Mouse (Mus musculus) lung, adult 2 months (tissue): ENCODE measurements around the gene Pmel. TPM values are rescaled to one million over a fixed set of nuclear protein-coding genes. Genes with fewer than 3 reads are reported as not detected.

Experiments
- DNase-seq: peaks from one replicate; pipeline ENCODE4 v3.0.0; 2022
- H3K4me1 ChIP-seq: fragments of 200-500 bp; 2 replicates; pipeline ENCODE4 v1.6.1; 2011; ENCODE audit warnings: low read length; ENCODE audit not compliant: control insufficient read depth, insufficient read depth
- H3K4me3 ChIP-seq: fragments of 200-500 bp; replicated peaks from 2 replicates; pipeline ENCODE3; 2011; ENCODE audit warnings: low read depth, mild to moderate bottlenecking, control low read depth, low read length; ENCODE audit errors: extremely low read depth
- CTCF ChIP-seq: fragments of 200-500 bp; IDR thresholded peaks from 2 replicates; pipeline ENCODE4 v1.5.1; 2011; ENCODE audit warnings: mild to moderate bottlenecking, low read length, control low read depth; ENCODE audit not compliant: insufficient read depth
- POLR2A ChIP-seq: fragments of 200-500 bp; IDR thresholded peaks from 2 replicates; pipeline ENCODE4 v1.6.1; 2011; ENCODE audit warnings: low read depth, mild to moderate bottlenecking, control low read depth, low read length, borderline replicate concordance; ENCODE audit errors: extremely low read depth
- WGBS: fragments of 180-500 bp; shearing (Covaris S2); methylation state at CpG from one replicate; pipeline ENCODE4 v1.1.7; 2018; 5-methylcytosine and 5-hydroxymethylcytosine counted together
- polyA plus RNA-seq: library from polyadenylated mRNA; depleted of rRNA; stranded (reverse); fragments of >200 nt; gene quantifications from 2 replicates; pipeline ENCODE4 v1.2.3, GENCODE M21; 2012

Pmel gene
- polyA plus RNA-seq, 1 experiment = 0.51 TPM

GRCm38 (mm10) chr10:128731992-128732391, 28.0 kb downstream of the Pmel start:
- DNase-seq = no peak
- TF ChIP-seq POLR2A = no peak
- TF ChIP-seq CTCF = no peak
- Histone ChIP-seq H3K4me1 (peaks cover 2% of the 10 kb centered on the region), H3K4me3 (no peak overlapping the region)

- no peak for DNase-seq
- WGBS = 33% methylated on average over 15 of the region's 15 CpGs
- H3K4me3 ChIP-seq = no peak overlapping the region
- TF ChIP-seq CTCF = no peak
- TF ChIP-seq POLR2A = no peak
- peaks cover 4% of the 10 kb centered on the region; the same call in 1 of the 2 replicates for H3K4me1 ChIP-seq
Observed at GRCm38 (mm10) chr10:128737435-128737834, 33.4 kb downstream of the Pmel start.

- WGBS = 47% methylated on average over 2 of the region's 2 CpGs
- no peak overlapping the region for H3K4me3 ChIP-seq
- peaks cover 15% of the 10 kb centered on the region for H3K4me1 ChIP-seq
- TF ChIP-seq CTCF (no peak), POLR2A (no peak)
- DNase-seq = no peak
Observed at GRCm38 (mm10) chr10:128740296-128740695, 36.3 kb downstream of the Pmel start.

GRCm38 (mm10) chr10:128742616-128743015, 38.6 kb downstream of the Pmel start:
- peak overlapping the region; percentile 75 for H3K4me3 ChIP-seq
- 20% methylated on average over 4 of the region's 4 CpGs for WGBS
- DNase-seq = no peak

GRCm38 (mm10) chr10:128743235-128743634, 39.2 kb downstream of the Pmel start:
- Histone ChIP-seq H3K4me1 (peaks cover 20% of the 10 kb centered on the region), H3K4me3 (peak overlapping the region; percentile 75)
- DNase-seq = no peak
- 1% methylated on average over 7 of the region's 7 CpGs for WGBS
- TF ChIP-seq CTCF (no peak), POLR2A (no peak)

More at GRCm38 (mm10) chr10:128742616-128743015, 38.6 kb downstream of the Pmel start:
- TF ChIP-seq CTCF (no peak), POLR2A (no peak)
- peaks cover 20% of the 10 kb centered on the region for H3K4me1 ChIP-seq

GRCm38 (mm10) chr10:128743791-128744191, 39.8 kb downstream of the Pmel start:
- Histone ChIP-seq H3K4me3 (peak overlapping the region; percentile 75), H3K4me1 (peaks cover 20% of the 10 kb centered on the region)
- 1% methylated on average over 37 of the region's 37 CpGs for WGBS
- TF ChIP-seq POLR2A (peak; percentile 59), CTCF (no peak)
- DNase-seq = peak; percentile 75

GRCm38 (mm10) chr10:128744211-128744610, 40.2 kb downstream of the Pmel start:
- WGBS = 21% methylated on average over 8 of the region's 8 CpGs
- Histone ChIP-seq H3K4me3 (peak overlapping the region; percentile 75), H3K4me1 (peaks cover 20% of the 10 kb centered on the region)
- DNase-seq = no peak
- TF ChIP-seq POLR2A = 0 out of 2 replicates have a peak, but pooled peaks have one; percentile 13
- TF ChIP-seq CTCF = no peak

GRCm38 (mm10) chr10:128744680-128745601, 40.9 kb downstream of the Pmel start, which contains the start of gene Dgka:
TSS of gene Dgka (minus strand) at chr10:128744855.
- TF ChIP-seq POLR2A (no peak), CTCF (no peak)
- WGBS = 14% methylated on average over 18 of the region's 18 CpGs
- peak; percentile 50 for DNase-seq
- peak within 1 kb of the TSS; percentile 75 for H3K4me3 ChIP-seq
- peaks cover 20% of the 10 kb centered on the region for H3K4me1 ChIP-seq

- 76% methylated on average over 10 of the region's 10 CpGs for WGBS
- Histone ChIP-seq H3K4me3 (no peak overlapping the region), H3K4me1 (peaks cover 17% of the 10 kb centered on the region)
- TF ChIP-seq CTCF = no peak
- no peak for TF ChIP-seq POLR2A
- DNase-seq = no peak
Observed at GRCm38 (mm10) chr10:128745946-128746613, 42.1 kb downstream of the Pmel start.
